Mouse (Mus musculus): ENCODE results near the gene Itsn2. TPM values are rescaled to one million over a fixed set of nuclear protein-coding genes. Genes with fewer than 3 reads are reported as not detected.

The Itsn2 gene
- polyA plus RNA-seq, 1 experiment: 8.4 TPM

DNA sequence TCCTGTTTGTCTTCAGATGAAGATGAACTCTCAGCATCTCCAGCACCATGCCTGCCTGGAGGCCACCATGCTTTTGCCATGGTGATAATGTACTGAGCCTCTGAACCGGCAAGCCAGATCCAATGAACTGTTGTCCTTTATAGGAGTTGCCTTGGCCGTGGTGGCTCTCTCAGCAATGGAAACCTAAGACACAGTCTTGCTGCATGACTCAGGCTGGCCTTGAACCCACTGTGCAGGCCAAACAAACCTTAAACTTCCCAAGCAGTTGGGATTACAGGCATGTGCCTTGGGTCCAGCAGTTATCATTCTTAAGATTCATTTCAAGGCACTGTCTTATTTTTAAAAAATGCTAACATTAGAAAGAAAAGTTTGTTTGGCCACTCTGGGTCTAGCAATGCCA is 4.6 kb upstream of the Itsn2 start:
- H3K4me3 ChIP-seq: no peak overlapping the region
- no peaks in the 10 kb centered on the region for H3K79me2 ChIP-seq (ENCODE audit: control insufficient read depth, insufficient read depth)
- no peak overlapping the region for H3K4me2 ChIP-seq (ENCODE audit: low read depth)
- no peak overlapping the region for H3ac ChIP-seq (ENCODE audit: control insufficient read depth, insufficient read length)
- no peaks in the 10 kb centered on the region for H3K27me3 ChIP-seq (ENCODE audit: control insufficient read depth, insufficient read depth, insufficient read length)
- TF ChIP-seq POLR2A (IDR thresholded peaks at IDR 0.05; ENCODE audit: insufficient read length, low read depth): no peak
- TF ChIP-seq CEBPB (IDR thresholded peaks at IDR 0.05; ENCODE audit: insufficient read depth, poor library complexity, severe bottlenecking): no peak
- no peak for TF ChIP-seq POLR2AphosphoS2 (IDR thresholded peaks at IDR 0.05; ENCODE audit: insufficient read length, low read depth)
- no peak for TF ChIP-seq MYOD1 (IDR thresholded peaks at IDR 0.05; ENCODE audit: control insufficient read depth in 1 of 3, insufficient read length in 2 of 3, low read depth in 2 of 3)
- TF ChIP-seq MYOG (IDR thresholded peaks at IDR 0.05; ENCODE audit: control insufficient read depth in 1 of 3, insufficient read depth in 1 of 3, insufficient read length in 2 of 3, low read depth in 2 of 3): no peak
- no peak for TF ChIP-seq REST (IDR thresholded peaks at IDR 0.05; ENCODE audit: insufficient read depth, insufficient read length)
- no peak for TF ChIP-seq USF1 (IDR thresholded peaks at IDR 0.05; ENCODE audit: low read depth)
- TF ChIP-seq E2F4 (IDR thresholded peaks at IDR 0.05; ENCODE audit: insufficient read depth): no peak
- no peak for TF ChIP-seq TCF12 (IDR thresholded peaks at IDR 0.05; ENCODE audit: insufficient read depth, poor library complexity, severe bottlenecking)
- no peak for TF ChIP-seq SRF (IDR thresholded peaks at IDR 0.05; ENCODE audit: control insufficient read depth, insufficient read length, low read depth)
- no peak for TF ChIP-seq MAX (IDR thresholded peaks at IDR 0.05; ENCODE audit: low read depth)
- H3K36me3 ChIP-seq (ENCODE audit: control insufficient read depth, insufficient read depth): no peaks in the 10 kb centered on the region

DNA sequence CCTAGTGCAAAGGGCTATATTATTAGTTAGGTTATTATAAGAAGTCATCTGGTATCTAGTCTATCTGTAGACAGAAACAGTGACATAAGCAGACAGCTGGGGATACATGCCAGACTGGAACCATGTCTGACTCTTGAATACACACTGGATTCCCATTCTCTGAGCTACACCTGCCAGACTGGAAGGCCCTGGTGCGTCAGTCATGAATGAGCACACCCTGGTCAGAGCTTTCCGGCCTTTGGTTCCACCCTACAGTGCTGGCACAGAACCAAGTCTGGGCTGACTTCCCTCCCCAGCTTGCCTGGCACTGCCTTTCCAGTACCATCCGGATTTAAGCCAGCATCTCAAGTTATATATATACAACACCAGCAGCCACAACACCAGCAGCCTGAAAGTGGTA is 3.8 kb upstream of the Itsn2 start:
- peak overlapping the region; percentile 55 for H3K4me2 ChIP-seq (ENCODE audit: low read depth)
- H3K27me3 ChIP-seq (ENCODE audit: control insufficient read depth, insufficient read depth, insufficient read length): no peaks in the 10 kb centered on the region
- H3ac ChIP-seq (ENCODE audit: control insufficient read depth, insufficient read length): no peak overlapping the region
- TF ChIP-seq E2F4 (IDR thresholded peaks at IDR 0.05; ENCODE audit: insufficient read depth) (no peak), TCF3 (IDR thresholded peaks at IDR 0.05; ENCODE audit: insufficient read length, low read depth) (peak; percentile 6), POLR2AphosphoS2 (IDR thresholded peaks at IDR 0.05; ENCODE audit: insufficient read length, low read depth) (no peak), TCF12 (IDR thresholded peaks at IDR 0.05; ENCODE audit: insufficient read depth, poor library complexity, severe bottlenecking) (peak; percentile 42), MYOG (IDR thresholded peaks at IDR 0.05; ENCODE audit: control insufficient read depth in 1 of 3, insufficient read depth in 1 of 3, insufficient read length in 2 of 3, low read depth in 2 of 3) (peak in 1 of 3 experiments; percentile 79), POLR2A (IDR thresholded peaks at IDR 0.05; ENCODE audit: insufficient read length, low read depth) (no peak), MYOD1 (IDR thresholded peaks at IDR 0.05; ENCODE audit: control insufficient read depth in 1 of 3, insufficient read length in 2 of 3, low read depth in 2 of 3) (peak; percentile 48 to 97 (median 88)), CEBPB (IDR thresholded peaks at IDR 0.05; ENCODE audit: insufficient read depth, poor library complexity, severe bottlenecking) (no peak), REST (IDR thresholded peaks at IDR 0.05; ENCODE audit: insufficient read depth, insufficient read length) (no peak)
- H3K36me3 ChIP-seq (ENCODE audit: control insufficient read depth, insufficient read depth): no peaks in the 10 kb centered on the region
- H3K79me2 ChIP-seq (ENCODE audit: control insufficient read depth, insufficient read depth): peaks cover 3% of the 10 kb centered on the region
- H3K4me3 ChIP-seq: no peak overlapping the region

DNA sequence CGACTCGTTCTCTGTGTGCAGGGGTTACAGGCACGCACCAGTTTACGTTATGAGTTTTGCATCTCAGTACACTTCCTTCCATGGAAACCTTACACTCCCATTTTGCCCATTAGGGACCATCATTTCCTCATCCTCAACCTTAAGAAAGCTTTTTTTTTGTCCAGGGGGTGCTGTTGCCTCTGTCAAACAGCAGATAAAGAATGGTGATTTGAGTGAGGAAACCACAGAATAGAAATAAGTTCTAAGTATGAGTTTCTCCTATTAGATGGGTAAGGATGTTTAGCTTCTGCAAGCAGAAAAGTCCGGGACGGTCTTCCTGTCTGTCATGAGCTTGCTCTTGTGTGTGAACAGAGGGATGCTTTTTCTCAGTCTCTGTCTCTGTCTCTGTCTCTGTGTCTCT is 413 bp upstream of the Itsn2 start:
- TF ChIP-seq MYOG (IDR thresholded peaks at IDR 0.05; ENCODE audit: control insufficient read depth in 1 of 3, insufficient read depth in 1 of 3, insufficient read length in 2 of 3, low read depth in 2 of 3) (no peak), CEBPB (IDR thresholded peaks at IDR 0.05; ENCODE audit: insufficient read depth, poor library complexity, severe bottlenecking) (no peak), TCF3 (IDR thresholded peaks at IDR 0.05; ENCODE audit: insufficient read length, low read depth) (no peak), USF1 (IDR thresholded peaks at IDR 0.05; ENCODE audit: low read depth) (no peak), TCF12 (IDR thresholded peaks at IDR 0.05; ENCODE audit: insufficient read depth, poor library complexity, severe bottlenecking) (no peak), SRF (IDR thresholded peaks at IDR 0.05; ENCODE audit: control insufficient read depth, insufficient read length, low read depth) (no peak), E2F4 (IDR thresholded peaks at IDR 0.05; ENCODE audit: insufficient read depth) (no peak), MYOD1 (IDR thresholded peaks at IDR 0.05; ENCODE audit: control insufficient read depth in 1 of 3, insufficient read length in 2 of 3, low read depth in 2 of 3) (no peak), POLR2A (IDR thresholded peaks at IDR 0.05; ENCODE audit: insufficient read length, low read depth) (no peak), POLR2AphosphoS2 (IDR thresholded peaks at IDR 0.05; ENCODE audit: insufficient read length, low read depth) (no peak), REST (IDR thresholded peaks at IDR 0.05; ENCODE audit: insufficient read depth, insufficient read length) (no peak), MAX (IDR thresholded peaks at IDR 0.05; ENCODE audit: low read depth) (no peak)
- H3K4me3 ChIP-seq: peak overlapping the region; percentile 43
- H3K79me2 ChIP-seq (ENCODE audit: control insufficient read depth, insufficient read depth): peaks cover 36% of the 10 kb centered on the region
- no peaks in the 10 kb centered on the region for H3K27me3 ChIP-seq (ENCODE audit: control insufficient read depth, insufficient read depth, insufficient read length)
- H3ac ChIP-seq (ENCODE audit: control insufficient read depth, insufficient read length): peak overlapping the region; percentile 70
- H3K4me2 ChIP-seq (ENCODE audit: low read depth): peak overlapping the region; percentile 97
- H3K36me3 ChIP-seq (ENCODE audit: control insufficient read depth, insufficient read depth): no peaks in the 10 kb centered on the region

DNA sequence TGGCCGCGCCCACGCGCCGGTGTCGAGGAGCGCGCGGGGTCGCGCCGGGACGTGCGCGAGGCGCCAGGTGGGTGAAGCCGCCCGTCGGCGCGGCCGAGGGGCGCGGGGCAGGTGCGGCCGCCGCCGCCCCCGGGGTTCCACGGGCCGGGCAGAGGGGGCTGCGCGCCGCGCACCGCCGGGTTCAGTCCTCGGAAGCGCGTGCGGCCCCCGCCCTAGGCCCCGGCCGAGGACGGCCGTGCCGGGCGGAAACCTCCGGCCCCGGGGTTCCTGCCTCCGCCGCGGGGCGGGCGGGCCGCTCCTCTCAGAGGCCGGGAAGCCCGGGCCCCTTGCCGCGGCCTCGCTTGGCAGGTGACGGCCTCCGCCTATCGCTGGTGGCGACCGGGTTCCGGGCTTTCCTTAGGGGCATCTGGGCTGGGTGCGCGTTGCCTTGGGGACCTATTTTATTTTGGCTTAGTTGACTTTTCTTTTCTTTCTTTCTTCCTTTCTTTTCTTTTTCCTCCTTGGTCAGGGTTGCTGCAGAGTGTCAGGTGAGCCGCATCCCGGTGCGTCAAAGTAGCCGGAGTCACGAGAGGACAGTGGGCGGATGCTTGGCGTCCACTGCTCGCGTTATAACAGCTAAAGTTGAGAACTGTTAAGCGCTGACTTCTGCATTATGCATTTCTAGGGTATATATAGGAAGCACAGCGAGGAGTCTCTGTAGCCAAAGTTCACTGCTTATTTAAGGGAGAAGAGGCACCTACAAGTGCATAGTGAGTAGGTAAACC is 910 bp downstream of the Itsn2 start:
- TF ChIP-seq MAX (IDR thresholded peaks at IDR 0.05; ENCODE audit: low read depth): no peak
- TF ChIP-seq MYOG (IDR thresholded peaks at IDR 0.05; ENCODE audit: control insufficient read depth in 1 of 3, insufficient read depth in 1 of 3, insufficient read length in 2 of 3, low read depth in 2 of 3): no peak
- no peak for TF ChIP-seq TCF12 (IDR thresholded peaks at IDR 0.05; ENCODE audit: insufficient read depth, poor library complexity, severe bottlenecking)
- TF ChIP-seq E2F4 (IDR thresholded peaks at IDR 0.05; ENCODE audit: insufficient read depth): no peak
- TF ChIP-seq POLR2AphosphoS2 (IDR thresholded peaks at IDR 0.05; ENCODE audit: insufficient read length, low read depth): no peak
- TF ChIP-seq SRF (IDR thresholded peaks at IDR 0.05; ENCODE audit: control insufficient read depth, insufficient read length, low read depth): no peak
- no peak for TF ChIP-seq MYOD1 (IDR thresholded peaks at IDR 0.05; ENCODE audit: control insufficient read depth in 1 of 3, insufficient read length in 2 of 3, low read depth in 2 of 3)
- TF ChIP-seq TCF3 (IDR thresholded peaks at IDR 0.05; ENCODE audit: insufficient read length, low read depth): no peak
- no peak for TF ChIP-seq REST (IDR thresholded peaks at IDR 0.05; ENCODE audit: insufficient read depth, insufficient read length)
- TF ChIP-seq POLR2A (IDR thresholded peaks at IDR 0.05; ENCODE audit: insufficient read length, low read depth): no peak
- no peak for TF ChIP-seq USF1 (IDR thresholded peaks at IDR 0.05; ENCODE audit: low read depth)
- TF ChIP-seq CEBPB (IDR thresholded peaks at IDR 0.05; ENCODE audit: insufficient read depth, poor library complexity, severe bottlenecking): no peak

More for the DNA sequence above, 910 bp downstream of the Itsn2 start:
- H3K4me3 ChIP-seq: peak overlapping the region; percentile 43
- peaks cover 50% of the 10 kb centered on the region for H3K79me2 ChIP-seq (ENCODE audit: control insufficient read depth, insufficient read depth)
- no peaks in the 10 kb centered on the region for H3K36me3 ChIP-seq (ENCODE audit: control insufficient read depth, insufficient read depth)
- no peaks in the 10 kb centered on the region for H3K27me3 ChIP-seq (ENCODE audit: control insufficient read depth, insufficient read depth, insufficient read length)
- peak overlapping the region; percentile 96 for H3K4me2 ChIP-seq (ENCODE audit: low read depth)
- H3ac ChIP-seq (ENCODE audit: control insufficient read depth, insufficient read length): peak overlapping the region; percentile 70

Measured in myocyte (in vitro differentiated cells).